Mouse (Mus musculus): ENCODE results near the gene Arfgap2.

Gene Arfgap2

DNA sequence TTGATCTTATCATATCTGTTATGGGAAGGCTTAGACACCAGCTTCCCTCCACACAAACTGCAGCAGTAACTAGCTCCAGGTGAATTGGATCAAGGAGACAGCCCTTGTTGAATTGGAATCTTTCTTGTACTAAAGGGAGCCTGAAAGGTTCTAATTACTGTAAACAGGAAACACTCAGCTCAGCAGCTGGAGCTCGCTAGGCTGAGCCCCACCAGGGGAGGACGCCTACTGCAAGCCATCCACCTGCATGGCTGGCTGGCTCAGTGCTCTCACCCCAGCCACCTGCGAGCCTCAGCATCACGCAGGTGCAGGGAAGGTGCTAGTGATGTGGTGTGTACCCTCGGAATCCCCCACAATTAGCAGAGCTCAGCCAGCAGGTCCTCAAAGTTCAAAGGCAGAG, 43.9 kb downstream of the Arfgap2 start:
- no peak for DNase-seq (ENCODE audit: low spot score)

- no peak for DNase-seq (ENCODE audit: low spot score)
Observed at GRCm38 (mm10) chr2:91309546-91309945, 44.8 kb downstream of the Arfgap2 start.

GRCm38 (mm10) chr2:91312578-91313311, 48.0 kb downstream of the Arfgap2 start:
- no peak for DNase-seq (ENCODE audit: low spot score)

DNA sequence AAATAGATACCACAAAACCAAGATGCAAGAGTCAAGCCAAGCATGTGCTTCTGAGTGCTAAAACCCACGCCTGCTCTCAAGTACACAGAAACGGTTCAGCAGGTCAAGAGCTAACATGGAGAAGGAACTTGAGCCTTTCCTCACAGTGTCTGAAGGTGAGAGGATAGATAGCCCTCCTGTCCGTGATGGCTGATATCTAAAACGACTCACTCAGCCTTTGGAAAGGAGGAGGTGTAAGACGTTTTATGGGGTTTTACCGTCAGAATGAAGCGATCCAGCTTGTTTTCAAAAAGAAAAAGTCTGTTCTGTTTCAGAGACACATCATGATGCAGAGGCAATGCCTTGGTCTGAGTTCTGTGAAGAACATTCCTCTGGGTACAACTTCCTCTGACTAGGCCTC, 49.4 kb downstream of the Arfgap2 start:
- DNase-seq (ENCODE audit: low spot score), result no peak

DNA sequence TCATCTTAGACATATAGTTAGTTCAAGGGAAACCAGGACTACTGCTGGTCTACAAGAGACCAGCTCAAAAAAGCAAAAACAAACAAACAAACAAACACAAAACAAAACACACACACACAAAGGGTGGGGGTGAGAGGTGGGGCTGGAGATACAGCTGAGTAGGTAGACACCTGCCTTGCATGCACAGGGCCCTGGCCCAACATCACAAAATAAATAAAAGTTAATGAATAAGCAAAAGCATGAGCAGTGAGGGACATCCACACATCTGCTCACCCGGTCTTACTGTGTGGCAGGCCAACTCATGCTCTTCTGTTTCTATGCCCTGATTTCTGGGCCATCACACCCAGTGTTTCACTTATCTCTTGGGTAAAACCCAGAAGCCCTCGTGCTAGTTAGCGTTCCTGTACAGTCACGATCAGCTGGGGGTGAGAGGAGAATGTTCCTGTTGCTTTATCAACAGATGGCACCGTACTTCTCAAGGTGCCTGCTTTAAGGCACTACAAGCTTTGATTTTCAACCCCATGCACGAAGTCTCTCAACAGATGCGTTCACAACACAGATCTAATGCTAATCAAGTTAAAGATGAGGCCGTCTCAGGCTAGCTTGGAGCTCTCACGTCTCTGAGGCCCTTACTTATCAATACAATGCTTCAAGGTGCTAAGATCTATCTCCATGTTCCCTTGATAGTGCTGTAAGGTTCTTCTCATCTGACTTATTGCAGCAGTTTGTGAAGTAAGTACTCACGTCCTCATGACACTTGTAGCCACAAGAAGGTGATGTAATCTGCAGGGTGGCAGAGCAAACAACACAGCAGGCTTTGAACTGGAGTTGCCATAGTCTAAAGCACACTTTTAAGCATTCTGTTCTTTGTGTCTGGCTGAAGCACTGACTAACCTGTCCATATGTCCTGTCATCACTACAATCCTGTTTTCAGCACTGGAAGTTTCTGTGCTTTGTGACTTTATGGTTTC, 56.1 kb downstream of the Arfgap2 start:
- no peak for DNase-seq (ENCODE audit: low spot score)

GRCm38 (mm10) chr2:91321923-91322322, 57.1 kb downstream of the Arfgap2 start:
- DNase-seq (ENCODE audit: low spot score), result no peak

DNA sequence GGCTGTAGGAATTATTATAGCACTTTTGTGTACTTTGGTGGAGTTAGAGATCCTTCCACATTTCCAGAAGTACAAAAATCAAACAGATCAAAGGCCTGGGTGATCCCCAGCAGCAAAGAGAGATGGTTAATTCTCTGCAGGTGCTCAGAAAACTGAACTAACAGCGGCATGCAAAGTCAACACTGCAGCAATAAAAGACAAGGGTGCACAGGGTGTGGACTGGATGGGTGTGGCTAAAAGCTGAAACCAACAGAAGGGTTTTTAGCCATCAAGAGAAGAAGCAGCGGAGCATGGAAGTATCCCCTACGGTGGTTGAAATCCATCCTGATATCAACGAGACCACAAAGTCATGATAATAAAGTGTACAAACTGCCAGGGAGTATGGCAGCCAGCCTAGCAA, 57.7 kb downstream of the Arfgap2 start:
- no peak for DNase-seq (ENCODE audit: low spot score)

GRCm38 (mm10) chr2:91324346-91324745, 59.6 kb downstream of the Arfgap2 start:
- DNase-seq (ENCODE audit: low spot score), result no peak

GRCm38 (mm10) chr2:91324761-91325421, 60.1 kb downstream of the Arfgap2 start:
- DNase-seq (ENCODE audit: low spot score), result no peak

Data from urinary bladder, postnatal 25 days (tissue).